Mouse (Mus musculus): ENCODE data around the gene Etl4.

Etl4 gene

DNA sequence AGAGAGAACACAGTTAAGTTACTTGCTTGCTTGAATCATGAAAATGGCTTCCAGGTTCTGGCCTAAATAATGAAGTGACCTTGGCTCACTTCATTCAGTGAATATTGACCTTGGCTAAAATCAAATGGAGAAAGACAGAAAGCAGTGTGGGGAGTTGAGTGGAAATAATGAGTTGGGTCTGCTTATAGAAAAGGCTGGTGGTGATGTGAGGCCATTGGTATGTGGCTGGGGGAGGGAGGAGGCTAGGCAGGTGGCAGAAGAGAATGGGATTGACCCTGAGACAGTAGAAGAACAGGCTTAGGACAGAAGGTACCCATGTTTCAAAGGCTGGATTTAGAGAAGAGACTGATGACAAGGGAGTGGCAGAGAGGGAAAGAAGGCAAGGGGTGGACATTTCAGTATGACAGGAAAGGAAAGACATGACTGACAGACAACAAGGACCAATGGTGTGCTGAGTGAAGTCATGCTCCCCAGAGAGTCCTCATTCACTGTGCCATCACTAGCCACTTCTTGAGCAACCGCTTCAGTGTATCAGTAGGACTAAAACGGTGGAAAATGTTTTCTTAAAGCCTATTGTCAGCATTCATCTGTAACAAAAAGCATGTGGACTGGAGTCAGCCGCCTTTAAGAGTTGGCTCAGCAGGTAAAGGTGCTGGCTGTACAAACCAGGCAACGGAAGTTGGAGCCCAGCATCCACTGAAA, 854.1 kb downstream of the Etl4 start:
- DNase-seq (ENCODE audit: low read depth) = no peak

DNA sequence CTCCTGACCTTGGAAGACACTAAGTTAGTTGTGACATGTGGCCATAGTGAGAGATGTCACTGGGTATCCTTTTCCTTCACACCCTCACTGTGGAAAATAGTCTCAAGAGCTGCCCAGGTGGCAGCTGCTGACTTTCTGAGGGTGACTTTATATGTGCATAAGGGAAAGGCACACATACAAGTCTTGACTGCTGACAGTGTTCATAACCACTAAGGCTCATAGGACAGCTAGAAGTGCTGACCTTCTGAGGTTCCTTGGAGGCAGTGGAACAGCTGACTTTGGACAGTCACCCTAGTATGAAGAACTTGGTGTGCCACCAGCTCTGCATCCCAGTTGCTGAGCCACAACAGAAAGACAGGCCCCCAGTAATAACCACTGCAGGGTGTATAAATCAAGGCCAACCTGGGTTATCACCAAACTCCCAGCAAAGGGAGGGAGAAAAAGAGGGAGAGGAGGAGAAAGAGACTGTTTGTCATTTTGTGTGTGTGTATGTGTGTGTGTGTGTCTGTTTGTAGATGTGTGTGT, 855.0 kb downstream of the Etl4 start:
- DNase-seq (ENCODE audit: low read depth) = no peak

DNA sequence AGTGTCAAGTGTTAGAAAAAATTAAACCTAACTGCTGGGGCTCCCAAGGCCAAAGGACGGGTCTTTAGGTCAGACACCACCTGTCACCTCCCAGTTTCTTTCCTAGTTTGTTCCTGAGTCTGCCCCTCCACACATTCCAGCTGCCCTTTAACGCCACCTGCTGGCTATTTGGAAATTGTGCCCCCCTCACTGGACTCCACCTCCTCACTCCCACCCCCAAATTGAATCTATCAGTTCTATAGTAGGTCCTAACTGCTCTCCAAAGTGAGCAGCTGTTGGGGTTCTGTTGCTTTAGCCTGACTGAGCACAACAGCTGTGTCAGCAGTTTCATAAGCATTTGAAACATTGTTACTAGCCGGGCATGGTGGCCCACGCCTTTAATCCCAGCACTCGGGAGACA, 859.1 kb downstream of the Etl4 start:
- no peak for DNase-seq (ENCODE audit: low read depth)

DNA sequence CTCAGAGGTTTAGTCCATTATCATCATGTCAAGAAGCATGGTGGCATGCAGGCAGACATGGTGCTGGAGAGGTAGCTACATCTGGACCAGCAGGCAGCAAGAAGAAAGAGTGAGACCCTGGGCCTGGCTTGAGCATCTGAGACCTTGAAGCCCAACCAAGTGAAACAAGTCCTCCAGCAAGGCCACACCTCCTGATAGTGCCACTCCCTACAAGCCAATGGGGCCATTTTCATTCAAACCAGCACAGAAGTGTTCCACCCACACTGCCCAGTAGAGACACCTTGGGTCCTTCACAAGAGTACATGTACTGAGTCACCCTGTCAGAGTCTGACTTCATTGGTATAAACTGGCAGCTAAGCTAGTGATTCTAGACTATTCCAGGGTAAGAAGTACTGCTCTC, 860.6 kb downstream of the Etl4 start:
- DNase-seq (ENCODE audit: low read depth) = no peak

DNA sequence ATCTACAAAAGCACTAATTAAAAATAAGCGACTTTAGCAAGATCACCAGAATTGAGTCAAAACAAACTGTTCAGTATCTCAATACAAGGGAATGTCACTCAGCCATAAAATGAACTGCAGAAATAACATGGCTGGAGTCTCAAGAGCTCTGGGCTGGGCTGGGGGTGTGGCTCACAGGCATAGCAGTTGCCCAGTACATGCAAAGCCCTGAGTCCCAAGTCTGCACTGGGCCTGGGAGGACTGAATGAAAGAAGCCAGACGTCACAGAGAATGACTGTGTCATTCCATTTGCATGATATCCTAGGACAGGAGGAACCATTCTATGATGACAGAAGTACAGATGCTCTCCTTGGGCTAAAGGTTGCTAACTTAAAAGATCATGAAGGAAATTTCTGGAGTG, 864.9 kb downstream of the Etl4 start:
- DNase-seq (ENCODE audit: low read depth) = no peak

DNA sequence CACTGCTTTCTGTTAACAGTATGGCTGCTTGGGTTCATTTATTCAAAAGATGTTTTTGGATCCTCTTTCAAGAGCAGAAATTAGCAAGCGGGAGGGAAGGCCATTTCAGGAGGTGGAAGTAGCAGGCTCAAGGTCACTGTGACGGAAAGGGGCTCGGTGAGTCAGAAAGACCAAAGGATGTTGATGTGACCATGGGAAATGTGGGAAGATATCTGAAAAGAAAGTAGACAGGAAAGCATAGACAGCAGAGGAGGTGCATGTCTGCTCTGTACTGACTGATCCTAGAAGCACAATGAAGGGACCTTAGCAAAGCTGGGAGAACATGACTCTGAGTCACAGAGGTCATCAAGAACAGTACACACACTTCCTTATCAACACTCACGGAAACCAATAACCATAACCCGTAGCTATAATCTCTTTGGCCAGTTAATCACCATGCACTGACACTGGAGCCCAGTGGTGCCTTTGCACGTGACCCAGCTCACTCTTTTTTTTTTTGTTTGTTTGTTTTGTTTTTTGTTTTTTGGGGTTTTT, 866.7 kb downstream of the Etl4 start:
- no peak for DNase-seq (ENCODE audit: low read depth)

DNA sequence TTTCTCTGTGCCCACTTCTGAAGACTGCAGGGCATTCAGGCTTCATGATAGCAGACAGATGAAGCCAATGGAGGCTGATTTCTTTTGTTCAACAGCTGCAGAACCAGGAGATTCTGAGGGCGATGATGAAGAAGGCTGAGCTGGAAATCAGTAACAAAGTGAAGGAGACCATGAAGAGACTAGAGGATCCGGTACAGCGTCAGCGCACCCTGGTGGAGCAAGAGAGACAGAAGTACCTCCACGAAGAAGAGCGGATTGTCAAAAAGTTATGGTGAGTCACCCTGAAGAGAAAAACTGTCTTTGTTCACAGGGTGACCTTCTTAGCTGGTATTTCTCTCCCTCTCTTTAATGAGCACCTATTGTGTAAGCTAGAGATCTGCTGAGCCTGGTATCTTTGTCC, 868.4 kb downstream of the Etl4 start:
- DNase-seq (ENCODE audit: low read depth) = no peak

DNA sequence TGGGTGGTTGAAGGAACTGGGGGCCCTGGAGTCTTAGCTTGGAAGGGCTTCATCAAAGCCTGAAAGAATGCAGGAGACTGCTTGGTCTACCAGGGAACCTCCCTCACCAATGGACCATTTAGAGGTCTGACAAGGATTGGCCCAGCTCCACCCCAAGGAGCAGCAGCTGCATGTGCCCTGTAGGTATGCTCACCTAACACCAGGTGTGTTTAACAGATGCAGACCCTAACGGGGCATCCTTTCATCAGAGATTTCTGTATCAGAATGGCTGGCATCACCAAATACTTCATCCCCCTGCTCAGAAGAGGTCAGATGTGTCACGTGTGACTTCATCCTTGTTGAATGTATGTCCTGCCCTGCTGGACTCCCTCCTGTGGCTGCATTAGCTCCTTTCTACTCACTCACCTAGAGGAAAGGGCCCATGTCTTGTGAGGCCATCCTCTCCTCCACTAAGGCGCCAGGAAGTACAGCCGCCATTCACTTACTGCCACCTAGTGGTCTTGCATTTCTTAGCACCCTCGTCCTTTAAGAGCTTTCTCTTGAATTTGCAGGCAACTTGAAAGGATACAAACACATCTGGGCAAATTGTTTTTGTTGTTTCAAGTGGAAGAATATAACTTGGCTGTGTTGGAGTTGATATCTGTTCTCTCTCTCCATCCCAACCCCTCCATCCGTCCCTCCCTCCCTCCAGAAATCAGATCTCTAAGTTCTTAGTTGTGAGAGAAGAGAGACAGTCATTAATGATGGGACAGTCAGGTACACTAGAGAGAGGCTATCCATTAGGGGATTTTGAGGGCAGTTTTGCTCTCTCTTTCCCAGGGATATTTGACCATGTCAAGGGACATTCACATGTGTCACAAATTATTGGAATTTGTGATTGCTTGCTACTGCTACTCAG, 870.2 kb downstream of the Etl4 start:
- DNase-seq (ENCODE audit: low read depth) = peak; percentile 19

DNA sequence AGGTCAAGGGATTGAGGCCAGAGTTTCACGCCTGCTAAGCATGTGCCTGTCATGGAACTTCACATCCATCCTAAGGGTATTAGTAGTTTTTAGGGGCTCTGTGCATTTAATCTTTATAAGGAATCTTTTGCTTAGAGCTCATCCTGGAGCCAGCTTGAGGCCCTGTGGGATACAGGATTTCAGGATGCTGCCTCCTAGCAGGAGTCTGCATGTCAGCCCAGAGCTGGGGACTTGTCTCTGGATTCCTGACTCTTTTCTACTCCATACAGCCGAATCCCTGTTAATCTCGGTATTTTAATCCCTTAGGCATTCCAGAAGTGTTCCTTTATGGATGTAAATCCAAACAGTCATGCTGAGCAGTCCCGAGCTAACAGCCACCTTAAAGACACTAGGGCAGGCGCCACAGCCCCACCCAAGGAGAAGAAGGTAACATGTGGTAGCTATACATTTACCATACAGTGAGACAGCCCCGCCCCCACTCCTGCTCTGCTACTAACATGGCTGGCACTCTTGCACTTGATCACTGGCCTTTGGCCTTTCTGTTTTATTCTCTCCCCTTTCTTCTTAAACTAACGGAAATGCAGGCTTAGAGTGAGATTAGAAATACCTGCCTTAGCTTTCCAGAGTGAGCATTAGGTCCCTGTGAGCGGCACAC, 891.8 kb downstream of the Etl4 start:
- no peak for DNase-seq (ENCODE audit: low read depth)

DNA sequence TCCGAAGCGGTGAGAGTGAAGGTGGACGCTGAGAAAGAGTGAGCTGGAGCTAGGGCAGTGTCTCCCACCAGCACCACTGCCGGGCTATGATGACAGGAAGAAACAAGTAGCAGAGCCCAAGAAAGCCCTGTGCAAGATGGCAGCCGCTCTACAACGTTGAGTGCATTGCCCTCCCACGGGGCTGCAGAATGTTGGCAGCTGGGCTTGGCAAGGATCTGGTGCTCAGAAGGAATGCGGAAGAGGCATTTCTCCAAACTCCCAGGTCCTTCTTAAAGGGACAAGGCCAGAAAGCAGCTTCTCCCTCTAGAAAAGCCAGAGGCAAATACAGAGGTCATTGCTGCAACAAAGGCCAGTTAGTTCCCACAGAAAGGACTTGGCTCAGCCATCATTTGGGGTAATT, 901.9 kb downstream of the Etl4 start:
- no peak for DNase-seq (ENCODE audit: low read depth)

DNA sequence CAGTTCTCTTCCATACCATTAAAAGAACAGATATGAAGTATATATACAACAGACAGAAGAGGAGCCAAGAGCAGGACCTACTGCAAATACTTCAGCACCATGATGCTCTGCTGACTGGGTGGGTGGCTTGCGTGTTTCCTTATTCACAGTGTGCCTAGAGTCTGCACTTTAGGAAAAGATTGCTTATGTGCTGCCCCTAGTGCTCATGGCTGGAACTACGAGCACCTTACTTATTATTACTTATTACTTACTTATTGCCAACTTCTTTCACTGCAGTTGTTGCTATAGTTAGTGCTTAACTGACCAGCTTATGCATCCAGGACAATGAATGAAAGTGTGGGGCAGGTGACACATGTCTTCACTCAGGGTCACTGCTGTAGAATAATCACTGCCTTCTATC, 904.4 kb downstream of the Etl4 start:
- no peak for DNase-seq (ENCODE audit: low read depth)

DNA sequence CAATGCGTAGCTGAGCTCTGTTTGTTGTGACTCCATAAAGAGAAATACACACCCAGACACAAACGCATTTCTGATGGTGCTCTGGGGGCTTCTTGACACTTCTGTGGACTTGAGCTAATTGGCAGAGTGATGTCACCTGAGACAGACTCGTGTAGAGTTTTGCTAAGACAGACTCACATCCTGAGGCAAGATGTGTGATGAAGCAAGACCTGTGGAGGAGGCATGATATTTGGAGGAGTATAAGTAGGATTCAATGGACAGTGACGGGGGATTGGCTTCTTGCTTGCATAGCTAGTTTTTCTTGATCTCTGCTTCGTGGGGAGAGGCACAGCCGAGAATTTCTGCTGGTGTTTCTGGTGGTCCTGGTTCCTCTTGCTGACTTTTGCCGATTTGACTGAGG, 908.6 kb downstream of the Etl4 start:
- no peak for DNase-seq (ENCODE audit: low read depth)

DNA sequence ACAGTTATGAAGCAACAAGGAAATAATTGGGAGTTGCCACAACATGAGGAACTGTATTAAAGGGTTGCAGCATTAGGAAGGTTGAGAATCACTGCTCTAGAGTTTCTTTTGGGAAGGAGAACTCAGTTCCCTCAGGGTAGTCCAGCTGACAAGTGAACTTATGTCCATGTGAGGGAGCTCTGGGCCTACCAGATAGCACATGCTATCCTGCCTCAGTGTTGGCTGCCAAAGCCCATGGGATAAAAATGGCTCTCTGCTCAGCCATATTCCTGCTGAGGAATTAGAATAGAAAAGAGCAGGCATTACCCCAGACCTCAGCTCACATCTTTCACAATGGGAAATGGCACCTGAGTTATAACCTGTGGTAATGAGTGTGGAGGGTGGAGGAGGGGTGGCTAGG, 916.7 kb downstream of the Etl4 start:
- DNase-seq (ENCODE audit: low read depth) = no peak

DNA sequence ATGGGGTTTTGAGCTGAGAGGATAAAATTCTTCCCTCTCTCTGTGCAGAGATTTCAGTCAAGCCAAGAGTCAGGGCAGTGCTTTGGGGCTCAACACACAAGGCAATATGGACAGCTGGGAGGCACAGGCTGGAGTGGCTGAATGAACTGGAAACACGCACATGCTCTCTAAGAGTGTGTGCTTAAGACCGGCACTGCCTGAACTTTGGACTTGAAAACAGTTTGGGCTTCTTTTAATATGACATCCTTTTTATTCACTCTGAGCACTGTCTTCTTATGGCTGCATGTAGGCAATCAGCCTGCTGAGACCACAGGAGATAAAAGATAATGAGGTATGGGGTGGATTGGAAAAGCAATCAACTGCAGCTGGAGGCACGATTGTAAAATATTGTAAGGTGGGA, 921.3 kb downstream of the Etl4 start:
- DNase-seq (ENCODE audit: low read depth) = no peak

DNA sequence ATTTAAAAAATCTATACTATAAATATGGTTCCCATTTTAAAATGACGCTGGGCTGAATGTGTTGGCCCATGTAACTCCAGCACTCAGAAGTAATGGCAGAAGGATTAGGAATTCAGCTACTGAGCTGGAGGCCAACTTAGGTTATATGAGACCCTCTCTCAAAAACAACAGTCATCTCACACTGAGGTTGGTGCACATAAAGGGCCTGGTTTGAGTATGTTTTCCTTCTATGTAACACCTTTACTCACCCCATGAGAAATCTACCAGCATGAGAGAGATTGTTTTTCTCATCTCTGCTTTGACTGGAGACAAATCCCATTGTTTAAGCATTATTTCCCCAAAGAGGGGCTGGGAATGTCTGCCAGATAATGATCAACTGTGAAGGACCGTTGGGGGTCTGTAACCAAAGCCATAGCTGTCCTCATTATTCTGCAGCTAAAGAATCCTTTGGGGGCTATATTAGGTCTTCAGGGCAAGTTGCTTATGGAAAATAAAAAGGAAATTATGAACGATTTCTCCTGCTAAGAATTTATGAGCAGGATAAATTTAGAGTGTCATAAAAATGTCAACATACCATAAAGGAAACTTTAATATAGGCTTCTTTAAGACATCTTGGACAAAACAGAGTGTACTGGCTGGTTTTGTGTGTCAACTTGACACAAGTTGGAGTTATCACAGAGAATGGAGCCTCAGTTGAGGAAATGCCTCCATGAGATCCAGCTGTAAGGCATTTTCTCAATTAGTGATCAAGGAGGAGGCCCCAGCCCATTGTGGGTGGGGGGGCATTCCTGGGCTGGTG, 922.2 kb downstream of the Etl4 start:
- no peak for DNase-seq (ENCODE audit: low read depth)

DNA sequence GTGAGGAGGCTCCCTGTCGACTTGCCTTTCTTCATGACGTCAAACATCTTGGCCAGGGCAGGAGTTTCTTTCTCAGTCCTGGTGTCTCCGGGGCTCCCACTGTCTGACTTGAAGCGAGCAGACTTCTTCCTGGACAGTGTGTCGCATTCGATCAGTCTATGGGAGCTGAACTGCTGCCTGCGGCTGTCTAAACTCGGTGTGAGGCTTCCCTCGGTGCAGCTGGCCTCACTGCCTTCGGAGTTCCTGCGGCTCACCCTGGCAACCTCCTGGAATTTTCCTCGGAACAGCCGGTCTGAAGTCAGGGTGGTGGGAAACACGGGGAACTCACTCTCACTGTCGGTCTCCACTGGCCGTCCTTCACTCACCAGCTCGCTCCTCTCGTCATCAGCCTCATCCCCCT, 939.8 kb downstream of the Etl4 start:
- DNase-seq (ENCODE audit: low read depth) = no peak
